Mouse (Mus musculus): ENCODE measurements at regions not wholly inside any gene's neighbourhood (a gene's known extent, or its start where the extent isn't known, plus 50 kb on each side); places are given as distances from the start of the nearest gene placed in this dataset.
"Not testable (repeated sequence)": the region's sequence is repeated elsewhere in the genome, so short reads cannot be mapped to it uniquely, and the experiment has no call there.

GRCm38 (mm10) chr13:25601351-25601750, 331.0 kb upstream of the Nrsn1 start:
- TF ChIP-seq CTCF (IDR thresholded peaks at IDR 0.05; ENCODE audit: low read depth, low read length); POLR2AphosphoS5 (IDR thresholded peaks at IDR 0.05; ENCODE audit: insufficient replicate concordance, low read depth, low read length); TAL1 (conservative IDR thresholded peaks at IDR 0.05; ENCODE audit: low read depth, low read length); GATA1 (IDR thresholded peaks at IDR 0.05; ENCODE audit: borderline replicate concordance, low read length): not testable (repeated sequence)

Measured in G1E (cell line).